Mouse (Mus musculus) megakaryocyte, adult 5-6 weeks (primary cell): Measurements from ENCODE around the gene Fbxl2. TPM values are rescaled to one million over a fixed set of nuclear protein-coding genes. Genes with fewer than 3 reads are reported as not detected.

Experiments
- ATAC-seq: 2 replicates; pipeline ENCODE4 v1.8.0; 2016; ENCODE audit warnings: mild to moderate bottlenecking, inconsistent platforms; ENCODE audit not compliant: poor library complexity, severe bottlenecking
- total RNA-seq, 2 experiments: library from RNA; stranded (forward) in 1 of 2; stranded (reverse) in 1 of 2; fragments of 153-499, 151-499 nt in 1 of 2; fragments of 221-1000, 200-1000 nt in 1 of 2; gene quantifications; 2 replicates each; pipeline versions ENCODE4 v1.2.3 to v1.2.4; 2015 to 2017

The Fbxl2 gene
- total RNA-seq (2015) = 3.5 TPM in 2 replicates
- 3.8 and 6.7 TPM in 2 replicates for total RNA-seq (2017)

GRCm38 (mm10) chr9:114046028-114046427, at the start of gene Fbxl2:
Fbxl2 (minus strand) TSS chr9:114046191.
- ATAC-seq = no peak

- no peak for ATAC-seq
These were observed 48.9 kb upstream of the Fbxl2 start for GRCm38 (mm10) chr9:114094854-114095253.

- ATAC-seq = peak; percentile 66
These were observed 46.2 kb upstream of the Fbxl2 start for GRCm38 (mm10) chr9:114092188-114092587.

GRCm38 (mm10) chr9:114088885-114089284, 42.9 kb upstream of the Fbxl2 start:
- peak; percentile 47 for ATAC-seq

GRCm38 (mm10) chr9:114087106-114087815, 41.3 kb upstream of the Fbxl2 start:
- no peak for ATAC-seq

- ATAC-seq = no peak
These were observed 40.4 kb upstream of the Fbxl2 start for GRCm38 (mm10) chr9:114086422-114086821.

- no peak for ATAC-seq
These were observed 27.7 kb upstream of the Fbxl2 start for GRCm38 (mm10) chr9:114073681-114074080.

- ATAC-seq = no peak
These were observed 23.4 kb upstream of the Fbxl2 start for GRCm38 (mm10) chr9:114069372-114069771.

- no peak for ATAC-seq
These were observed 22.6 kb upstream of the Fbxl2 start for GRCm38 (mm10) chr9:114068494-114069053.

- no peak; the same call in 1 of the 2 replicates for ATAC-seq
These were observed 11.3 kb upstream of the Fbxl2 start, which contains the start of gene Susd5 for GRCm38 (mm10) chr9:114057090-114057796. Susd5 (plus strand) TSS chr9:114057140.

GRCm38 (mm10) chr9:114052866-114053265, 6.9 kb upstream of the Fbxl2 start:
- ATAC-seq = no peak

GRCm38 (mm10) chr9:114052031-114052430, 6.0 kb upstream of the Fbxl2 start:
- ATAC-seq = 0 out of 2 replicates have a peak, but pooled peaks have one; percentile 32

- ATAC-seq = peak; percentile 23; the same call in 1 of the 2 replicates
These were observed 4.8 kb upstream of the Fbxl2 start for GRCm38 (mm10) chr9:114050778-114051177.

GRCm38 (mm10) chr9:114050106-114050505, 4.1 kb upstream of the Fbxl2 start:
- ATAC-seq = no peak

- no peak for ATAC-seq
These were observed 685 bp upstream of the Fbxl2 start for GRCm38 (mm10) chr9:114046676-114047075.

GRCm38 (mm10) chr9:114044446-114044845, 1.5 kb downstream of the Fbxl2 start:
- ATAC-seq = peak; percentile 64

GRCm38 (mm10) chr9:114042490-114042889, 3.5 kb downstream of the Fbxl2 start:
- ATAC-seq = no peak

GRCm38 (mm10) chr9:114040945-114041344, 5.0 kb downstream of the Fbxl2 start:
- no peak for ATAC-seq

- peak; percentile 85 for ATAC-seq
These were observed 19.6 kb downstream of the Fbxl2 start for GRCm38 (mm10) chr9:114026261-114026934.

- ATAC-seq = no peak
These were observed 20.1 kb downstream of the Fbxl2 start for GRCm38 (mm10) chr9:114025846-114026245.

GRCm38 (mm10) chr9:114025182-114025581, 20.8 kb downstream of the Fbxl2 start:
- ATAC-seq = no peak
